ENCODE assay signal across 12 mouse cellular contexts in genomic region chr11:115684877-115685276, GRCm38 (mm10). TPM values are rescaled to one million over a fixed set of nuclear protein-coding genes. Genes with fewer than 3 reads are reported as not detected.
DNase-seq lines count a peak whose midpoint lies in the region; ATAC-seq and TF ChIP-seq lines count a peak whose summit lies in the region.
"Had no signal": no experiment of that assay in that cellular context is flagged by ENCODE, and none has a peak within 500 bp of the region (broad histone marks: within the 10 kb centered on the region; RNA-seq: fewer than 3 reads in every experiment).

No protein-coding gene starts in this region.

- no peaks in the 10 kb centered on the region for H3K27me3 ChIP-seq in heart, adult 2 months (ENCODE audit: control insufficient read depth, insufficient read depth, low read length)
- no peaks in the 10 kb centered on the region for H3K27me3 ChIP-seq in liver, adult 2 months (ENCODE audit: control insufficient read depth, insufficient read depth, low read length)
- no peaks in the 10 kb centered on the region for H3K27me3 ChIP-seq in liver, embryonic 12.5 days (replicated peaks)
- H3K27me3 ChIP-seq in heart, embryonic 16.5 days (ENCODE audit: control insufficient read depth, insufficient read depth, low read length) = no peaks in the 10 kb centered on the region
- H3K27me3 ChIP-seq in hindbrain, embryonic 10.5 days (ENCODE audit: insufficient read depth, poor library complexity, severe bottlenecking) = no peaks in the 10 kb centered on the region
- H3K27me3 ChIP-seq: limb, embryonic 13.5 days; midbrain, embryonic 12.5 days; stomach, embryonic 15.5 days had no signal

- H3K4me2 ChIP-seq in liver, embryonic 12.5 days = no peak overlapping the region
- H3K4me2 ChIP-seq in heart, embryonic 16.5 days (ENCODE audit: low read depth, low read length) = no peak overlapping the region; the same call in 1 of the 2 replicates
- H3K4me2 ChIP-seq: limb, embryonic 13.5 days; midbrain, embryonic 12.5 days; stomach, embryonic 15.5 days had no signal

- H3K79me2 ChIP-seq in heart, adult 2 months (replicated peaks; ENCODE audit: control insufficient read depth, insufficient read depth, low read length) = peaks cover 6% of the 10 kb centered on the region
- peaks cover 55% of the 10 kb centered on the region for H3K79me2 ChIP-seq in liver, adult 2 months (ENCODE audit: control insufficient read depth, insufficient read depth, low read length)

- peak overlapping the region; percentile 70 for H3K27ac ChIP-seq in heart, adult 2 months
- H3K27ac ChIP-seq in liver, adult 2 months (replicated peaks; ENCODE audit: insufficient read depth, low read depth, low read length) = no peak overlapping the region
- no peak overlapping the region for H3K27ac ChIP-seq in liver, embryonic 12.5 days
- peak overlapping the region; percentile 93 for H3K27ac ChIP-seq in heart, embryonic 16.5 days (ENCODE audit: low read length)
- no peak overlapping the region for H3K27ac ChIP-seq in hindbrain, embryonic 10.5 days
- H3K27ac ChIP-seq: limb, embryonic 13.5 days; midbrain, embryonic 12.5 days; stomach, embryonic 15.5 days had no signal

- H3K4me1 ChIP-seq in heart, adult 2 months (ENCODE audit: control insufficient read depth, insufficient read depth, low read length) = peaks cover 10% of the 10 kb centered on the region
- peaks cover 20% of the 10 kb centered on the region for H3K4me1 ChIP-seq in liver, adult 2 months (ENCODE audit: control insufficient read depth, insufficient read depth, low read length)
- H3K4me1 ChIP-seq in liver, embryonic 12.5 days = peaks cover 35% of the 10 kb centered on the region
- H3K4me1 ChIP-seq in heart, embryonic 16.5 days (ENCODE audit: control insufficient read depth, insufficient read depth, low read length) = peaks cover 28% of the 10 kb centered on the region
- H3K4me1 ChIP-seq in hindbrain, embryonic 10.5 days (replicated peaks) = no peaks in the 10 kb centered on the region
- H3K4me1 ChIP-seq: limb, embryonic 13.5 days; midbrain, embryonic 12.5 days had no signal

- no peak for TF ChIP-seq CTCF in heart, adult 2 months (IDR thresholded peaks at IDR 0.05)
- TF ChIP-seq CTCF in liver, adult 2 months (IDR thresholded peaks at IDR 0.05; ENCODE audit: low read depth, low read length) = no peak
- no peak for TF ChIP-seq CTCF in brain, embryonic 14.5 days (IDR thresholded peaks at IDR 0.05; ENCODE audit: borderline replicate concordance, extremely low read depth, insufficient read depth, insufficient read length)

- no peak for TF ChIP-seq EP300 in heart, adult 2 months (IDR thresholded peaks at IDR 0.05; ENCODE audit: insufficient read depth, low read depth, low read length)

- no peak for DNase-seq in heart, adult 2 months
- DNase-seq in heart, adult 11 months = no peak
- peak; percentile 74 for DNase-seq in liver, adult 2 months (ENCODE audit: extremely low read depth, low read depth, low spot score)
- peak; percentile 78 for DNase-seq in brain, embryonic 14.5 days (ENCODE audit: low read depth)
- DNase-seq in urinary bladder, postnatal 36 days (ENCODE audit: low spot score in 2 of 2) = no peak
- DNase-seq in hindbrain, embryonic 10.5 days (ENCODE audit: low spot score) = no peak
- DNase-seq: kidney, adult 9 months had no signal

- no peak overlapping the region for H3K9ac ChIP-seq in heart, adult 2 months (ENCODE audit: low read depth, low read length)
- no peak overlapping the region for H3K9ac ChIP-seq in liver, adult 2 months (ENCODE audit: low read depth, low read length)
- H3K9ac ChIP-seq in liver, embryonic 12.5 days = no peak overlapping the region
- H3K9ac ChIP-seq in heart, embryonic 16.5 days (ENCODE audit: low read length) = no peak overlapping the region
- H3K9ac ChIP-seq: limb, embryonic 13.5 days; midbrain, embryonic 12.5 days; stomach, embryonic 15.5 days had no signal

- H3K4me3 ChIP-seq in heart, adult 2 months = no peak overlapping the region
- no peak overlapping the region for H3K4me3 ChIP-seq in liver, adult 2 months (ENCODE audit: insufficient read depth, low read depth, low read length)
- H3K4me3 ChIP-seq in liver, embryonic 12.5 days = no peak overlapping the region
- H3K4me3 ChIP-seq in heart, embryonic 16.5 days (ENCODE audit: low read length) = no peak overlapping the region
- no peak overlapping the region for H3K4me3 ChIP-seq in hindbrain, embryonic 10.5 days
- H3K4me3 ChIP-seq: limb, embryonic 13.5 days; midbrain, embryonic 12.5 days; stomach, embryonic 15.5 days had no signal

- H3K36me3 ChIP-seq in heart, adult 2 months (ENCODE audit: control insufficient read depth, insufficient read depth, low read length) = peaks cover 13% of the 10 kb centered on the region
- H3K36me3 ChIP-seq in liver, adult 2 months (ENCODE audit: control insufficient read depth, insufficient read depth, low read length) = no peaks in the 10 kb centered on the region
- H3K36me3 ChIP-seq in liver, embryonic 12.5 days = peaks cover 64% of the 10 kb centered on the region
- peaks cover 11% of the 10 kb centered on the region for H3K36me3 ChIP-seq in heart, embryonic 16.5 days (ENCODE audit: control insufficient read depth, insufficient read depth)
- peaks cover 72% of the 10 kb centered on the region for H3K36me3 ChIP-seq in hindbrain, embryonic 10.5 days

- 69% methylated on average over 6 of the region's 6 CpGs for WGBS in heart, adult 2 months
- 74% methylated on average over 6 of the region's 6 CpGs for WGBS in liver, adult 2 months
- 90% methylated on average over 6 of the region's 6 CpGs for WGBS in liver, embryonic 12.5 days (ENCODE audit: insufficient replicate concordance)
- 67% methylated on average over 6 of the region's 6 CpGs for WGBS in heart, embryonic 16.5 days
- WGBS in hindbrain, embryonic 10.5 days = 95% methylated on average over 6 of the region's 6 CpGs

- H3K9me3 ChIP-seq in liver, embryonic 12.5 days (replicated peaks) = no peaks in the 10 kb centered on the region
- H3K9me3 ChIP-seq in heart, embryonic 16.5 days (replicated peaks; ENCODE audit: control insufficient read depth, low read length) = 0 out of 2 replicates have a peak, but pooled peaks cover 3% of the 10 kb centered on the region
- H3K9me3 ChIP-seq in hindbrain, embryonic 10.5 days = no peaks in the 10 kb centered on the region
- H3K9me3 ChIP-seq: midbrain, embryonic 12.5 days; stomach, embryonic 15.5 days had no signal

- intact Hi-C loops in heart, adult 2 months (cut with DNase I) = no loop called here

- no peak for ATAC-seq in liver, embryonic 12.5 days
- ATAC-seq in heart, embryonic 16.5 days (replicated peaks; ENCODE audit: extremely low read depth, insufficient read depth, low FRiP score) = peak; percentile 66

- TF ChIP-seq POLR2A in heart, adult 2 months (IDR thresholded peaks at IDR 0.05; ENCODE audit: insufficient read depth, low read depth, low read length) = no peak
- no peak for TF ChIP-seq POLR2A in liver, adult 2 months (IDR thresholded peaks at IDR 0.05; ENCODE audit: extremely low read depth, insufficient read depth, low read length)
- TF ChIP-seq POLR2A in brain, embryonic 14.5 days (IDR thresholded peaks at IDR 0.05; ENCODE audit: borderline replicate concordance, extremely low read depth, insufficient read depth, insufficient read length, poor library complexity, severe bottlenecking) = no peak

RNA-seq across cellular contexts. Expression of gene Grb2, which starts 23.5 kb away (rescaled TPM):
- total RNA-seq in heart, adult 2 months (2021) = 100 to 1,000 TPM; 107 to 109 TPM
- 52.0 and 73.2 TPM in 2 replicates for polyA plus RNA-seq in heart, adult 2 months (2012; rRNA removed)
- total RNA-seq in liver, adult 2 months (2014; rRNA removed) = 14.7 and 17.3 TPM in 2 replicates
- polyA plus RNA-seq in liver, adult 2 months (2012; rRNA removed) = 27.7 and 28.4 TPM in 2 replicates
- 78.6 and 89.6 TPM in 2 replicates for polyA plus RNA-seq in liver, embryonic 12.5 days (2016; fragmentation: Nextera tagmentation; extraction: Ambion mirVana)
- 124 and 127 TPM in 2 replicates for polyA plus RNA-seq in brain, embryonic 14.5 days (2012; rRNA removed)
- 103 and 118 TPM in 2 replicates for polyA plus RNA-seq in heart, embryonic 16.5 days (2015; fragmentation: Nextera tagmentation; extraction: Ambion mirVana)
- polyA plus RNA-seq in hindbrain, embryonic 10.5 days (2016; fragmentation: Nextera tagmentation; extraction: Ambion mirVana) = 92.7 and 119 TPM in 2 replicates

RNA-seq across cellular contexts. Expression of gene Slc25a19, which starts 56.8 kb away (rescaled TPM):
- 10 to 100 TPM; 32.9 to 40.7 TPM for total RNA-seq in heart, adult 2 months (2021)
- 97.1 and 106 TPM in 2 replicates for polyA plus RNA-seq in heart, adult 2 months (2012; rRNA removed)
- 8.9 and 14.5 TPM in 2 replicates for total RNA-seq in liver, adult 2 months (2014; rRNA removed)
- polyA plus RNA-seq in liver, adult 2 months (2012; rRNA removed) = 19.5 and 21.3 TPM in 2 replicates
- 15.7 and 17.2 TPM in 2 replicates for polyA plus RNA-seq in liver, embryonic 12.5 days (2016; fragmentation: Nextera tagmentation; extraction: Ambion mirVana)
- 55.1 and 71.1 TPM in 2 replicates for polyA plus RNA-seq in brain, embryonic 14.5 days (2012; rRNA removed)
- polyA plus RNA-seq in heart, embryonic 16.5 days (2015; fragmentation: Nextera tagmentation; extraction: Ambion mirVana) = 55.7 and 58.1 TPM in 2 replicates
- polyA plus RNA-seq in hindbrain, embryonic 10.5 days (2016; fragmentation: Nextera tagmentation; extraction: Ambion mirVana) = 23.7 and 24.7 TPM in 2 replicates

Comparison
In these comparisons a context has a peak if more than half of its experiments do, and no peak if none do; other contexts are left out.
1. DNase-seq: peak in liver, adult 2 months (single experiment) and brain, embryonic 14.5 days (single experiment); none in heart, adult 2 months (0 of 2), heart, adult 11 months (single experiment), urinary bladder, postnatal 36 days (0 of 2) and hindbrain, embryonic 10.5 days (single experiment).
2. H3K27ac ChIP-seq: peak in heart, adult 2 months (single experiment) and heart, embryonic 16.5 days (single experiment); none in liver, adult 2 months (single experiment), liver, embryonic 12.5 days (single experiment) and hindbrain, embryonic 10.5 days (single experiment).